Mouse (Mus musculus) liver, embryonic 15.5 days (tissue): ENCODE data around the gene Ptprq. TPM values are rescaled to one million over a fixed set of nuclear protein-coding genes. Genes with fewer than 3 reads are reported as not detected.

Source experiments
- ATAC-seq: fragments of 200-750 bp; cut with Nextera tagmentation; 2 replicates; pipeline ENCODE4 v1.8.0; 2017; ENCODE audit warnings: moderate number of reproducible peaks, mild to moderate bottlenecking, moderate library complexity; ENCODE audit not compliant: insufficient read depth
- H3K27ac ChIP-seq: fragments of 300-500 bp; sonication (generic); replicated peaks from 2 replicates; pipeline ENCODE4 v1.5.1; 2015; ENCODE audit warnings: mild to moderate bottlenecking, inconsistent platforms
- H3K27me3 ChIP-seq: fragments of 300-500 bp; sonication (generic); 2 replicates; pipeline ENCODE4 v1.6.1; 2015; ENCODE audit warnings: mild to moderate bottlenecking, inconsistent platforms
- H3K36me3 ChIP-seq: fragments of 300-500 bp; sonication (generic); replicated peaks from 2 replicates; pipeline ENCODE4 v1.6.1; 2015; ENCODE audit warnings: moderate library complexity, mild to moderate bottlenecking, inconsistent platforms
- H3K4me1 ChIP-seq: fragments of 300-500 bp; sonication (generic); replicated peaks from 2 replicates; pipeline ENCODE4 v1.6.1; 2015; ENCODE audit warnings: inconsistent platforms
- H3K4me2 ChIP-seq: fragments of 300-500 bp; sonication (generic); 2 replicates; pipeline ENCODE4 v1.6.1; 2015; ENCODE audit warnings: moderate library complexity, mild to moderate bottlenecking, inconsistent platforms
- H3K4me3 ChIP-seq: fragments of 300-500 bp; sonication (generic); replicated peaks from 2 replicates; pipeline ENCODE4 v1.5.1; 2015; ENCODE audit warnings: mild to moderate bottlenecking, inconsistent platforms
- H3K9ac ChIP-seq: fragments of 300-500 bp; sonication (generic); 2 replicates; pipeline ENCODE4 v1.6.1; 2015; ENCODE audit warnings: moderate library complexity, mild to moderate bottlenecking, inconsistent platforms
- H3K9me3 ChIP-seq: fragments of 300-500 bp; sonication (generic); replicated peaks from 2 replicates; pipeline ENCODE4 v1.6.1; 2016; ENCODE audit warnings: inconsistent platforms
- WGBS: fragments of 180-500 bp; shearing (Covaris S2); methylation state at CpG from one replicate; pipeline ENCODE4 v1.1.7; 2015; ENCODE audit warnings: mixed read lengths; ENCODE audit not compliant: insufficient replicate concordance; 5-methylcytosine and 5-hydroxymethylcytosine counted together
- polyA plus RNA-seq: library from polyadenylated mRNA; unstranded; fragments of >200 nt; fragmentation: Nextera tagmentation; extraction: Ambion mirVana; gene quantifications from 2 replicates; pipeline ENCODE4 v1.2.1, GENCODE M21; 2015

Ptprq gene
- not detected in 2 replicates for polyA plus RNA-seq

- ATAC-seq: no peak
- no peaks in the 10 kb centered on the region for H3K27me3 ChIP-seq
- H3K27ac ChIP-seq: no peak within 1 kb of the TSS
- WGBS: 56% methylated on average over 1 of the region's 1 CpGs
- H3K4me3 ChIP-seq: no peak within 1 kb of the TSS
- H3K9me3 ChIP-seq: no peaks in the 10 kb centered on the region
- H3K4me2 ChIP-seq: no peak within 1 kb of the TSS
- H3K4me1 ChIP-seq: no peaks in the 10 kb centered on the region
- no peaks in the 10 kb centered on the region for H3K36me3 ChIP-seq
- no peak within 1 kb of the TSS for H3K9ac ChIP-seq
Observed at GRCm38 (mm10) chr10:107719806-107720205, at the start of gene Ptprq. Ptprq (minus strand) TSS chr10:107720051.

DNA sequence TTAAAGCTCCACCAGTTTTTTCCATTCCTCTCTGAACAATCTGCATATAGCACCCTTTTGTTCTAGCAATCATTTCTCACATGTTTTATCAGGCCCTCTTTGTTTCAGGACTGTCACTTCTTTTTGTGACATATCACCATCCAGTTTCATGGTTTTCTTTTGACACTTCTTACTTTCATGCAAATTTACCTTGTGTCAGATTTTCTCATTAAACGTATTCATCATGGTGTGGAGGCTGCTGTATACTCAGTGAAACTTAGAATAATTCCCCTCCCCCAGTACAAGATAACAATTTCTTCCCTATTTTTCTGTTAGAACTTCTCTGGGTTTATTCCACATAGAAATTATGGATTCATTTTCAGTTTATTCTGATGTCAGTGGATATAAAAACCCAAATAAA lies 39.8 kb upstream of the Ptprq start:
- H3K4me2 ChIP-seq: no peak overlapping the region
- no peaks in the 10 kb centered on the region for H3K9me3 ChIP-seq
- H3K27ac ChIP-seq: no peak overlapping the region
- WGBS: 45% methylated on average over 1 of the region's 1 CpGs
- no peaks in the 10 kb centered on the region for H3K36me3 ChIP-seq
- H3K9ac ChIP-seq: no peak overlapping the region
- H3K4me3 ChIP-seq: no peak overlapping the region
- H3K4me1 ChIP-seq: no peaks in the 10 kb centered on the region
- H3K27me3 ChIP-seq: no peaks in the 10 kb centered on the region
- no peak for ATAC-seq

DNA sequence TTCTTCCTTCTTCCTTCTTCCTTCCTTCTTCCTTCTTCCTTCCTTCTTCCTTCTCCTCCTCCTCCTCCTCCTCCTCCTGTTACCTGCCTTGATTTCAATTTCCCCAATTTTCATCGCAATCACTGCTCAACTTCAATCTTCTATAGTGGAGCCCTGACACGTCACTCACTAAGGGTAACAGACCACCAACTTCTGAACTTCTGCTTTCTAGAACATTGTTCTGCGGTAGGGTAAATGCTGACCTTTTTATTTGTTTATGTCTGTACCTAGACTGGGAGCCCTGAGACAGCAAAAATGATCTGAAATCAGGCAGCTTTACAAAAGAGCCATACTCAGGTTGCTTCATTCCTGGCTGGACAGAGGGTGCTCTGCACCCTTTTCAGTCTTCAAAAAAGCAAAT lies 33.6 kb upstream of the Ptprq start:
- H3K4me2 ChIP-seq: no peak overlapping the region
- 43% methylated on average over 3 of the region's 3 CpGs for WGBS
- H3K27ac ChIP-seq: no peak overlapping the region
- H3K36me3 ChIP-seq: no peaks in the 10 kb centered on the region
- no peak for ATAC-seq
- H3K4me3 ChIP-seq: no peak overlapping the region
- H3K4me1 ChIP-seq: no peaks in the 10 kb centered on the region
- no peaks in the 10 kb centered on the region for H3K9me3 ChIP-seq
- H3K9ac ChIP-seq: no peak overlapping the region
- H3K27me3 ChIP-seq: no peaks in the 10 kb centered on the region

DNA sequence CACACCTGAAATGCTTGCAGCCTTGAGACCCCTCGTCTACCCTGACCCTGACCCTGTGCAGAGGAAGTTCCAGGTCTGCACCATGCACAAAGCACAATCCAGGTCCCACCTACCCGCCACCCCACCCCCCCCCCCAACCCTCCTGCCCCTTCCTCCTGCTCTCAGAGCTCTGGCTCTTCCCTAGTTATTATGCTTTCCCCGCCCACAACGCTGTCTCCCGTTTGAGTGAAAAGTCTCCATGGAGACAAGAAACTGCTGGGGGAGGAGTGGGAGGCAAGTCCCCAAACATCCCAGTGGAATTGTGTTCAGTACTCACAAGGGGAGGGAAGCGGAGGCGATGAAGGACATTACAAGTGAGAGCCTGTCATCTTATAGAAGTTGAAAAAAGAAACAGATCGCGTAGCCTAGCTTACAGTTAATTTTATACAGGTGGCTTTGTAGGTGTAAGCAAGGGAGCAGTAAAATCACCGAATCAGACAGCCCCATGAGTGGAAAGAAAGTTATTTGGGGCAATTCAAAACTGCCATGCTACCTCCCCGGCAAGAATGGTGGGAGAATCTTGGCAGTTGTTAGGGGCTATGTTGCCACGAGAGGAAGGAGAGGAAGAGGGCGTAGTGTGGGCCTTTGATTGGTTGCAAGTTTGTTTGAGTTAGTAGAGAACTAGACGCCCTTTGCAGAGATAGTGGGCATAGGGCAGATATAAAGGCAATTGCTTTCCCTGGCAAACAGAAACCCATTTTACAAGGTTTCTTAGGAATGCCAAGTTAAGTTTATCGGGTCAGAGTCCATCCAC lies 32.7 kb upstream of the Ptprq start:
- Histone ChIP-seq H3K4me2 (no peak overlapping the region), H3K4me3 (no peak overlapping the region), H3K9ac (no peak overlapping the region), H3K36me3 (no peaks in the 10 kb centered on the region), H3K27me3 (no peaks in the 10 kb centered on the region), H3K27ac (no peak overlapping the region), H3K4me1 (no peaks in the 10 kb centered on the region), H3K9me3 (no peaks in the 10 kb centered on the region)
- 33% methylated on average over 15 of the region's 15 CpGs for WGBS
- ATAC-seq: no peak

GRCm38 (mm10) chr10:107751944-107752343 lies 32.1 kb upstream of the Ptprq start:
- 27% methylated on average over 6 of the region's 6 CpGs for WGBS
- no peak overlapping the region for H3K4me2 ChIP-seq

GRCm38 (mm10) chr10:107747566-107747965 lies 27.7 kb upstream of the Ptprq start:
- Histone ChIP-seq H3K4me2 (no peak overlapping the region), H3K27me3 (no peaks in the 10 kb centered on the region), H3K27ac (no peak overlapping the region), H3K4me3 (no peak overlapping the region), H3K4me1 (no peaks in the 10 kb centered on the region), H3K9ac (no peak overlapping the region), H3K36me3 (no peaks in the 10 kb centered on the region), H3K9me3 (no peaks in the 10 kb centered on the region)
- ATAC-seq: no peak
- WGBS: 15% methylated on average over 5 of the region's 5 CpGs

More at GRCm38 (mm10) chr10:107751944-107752343, 32.1 kb upstream of the Ptprq start:
- no peaks in the 10 kb centered on the region for H3K4me1 ChIP-seq
- H3K9me3 ChIP-seq: no peaks in the 10 kb centered on the region
- no peak overlapping the region for H3K9ac ChIP-seq
- ATAC-seq: no peak
- H3K4me3 ChIP-seq: no peak overlapping the region
- H3K36me3 ChIP-seq: no peaks in the 10 kb centered on the region
- H3K27ac ChIP-seq: no peak overlapping the region
- no peaks in the 10 kb centered on the region for H3K27me3 ChIP-seq

- no peaks in the 10 kb centered on the region for H3K9me3 ChIP-seq
- ATAC-seq: no peak
- H3K9ac ChIP-seq: no peak overlapping the region
- H3K4me3 ChIP-seq: no peak overlapping the region
- WGBS: 20% methylated on average over 9 of the region's 9 CpGs
- H3K27me3 ChIP-seq: no peaks in the 10 kb centered on the region
- H3K4me2 ChIP-seq: no peak overlapping the region
- no peak overlapping the region for H3K27ac ChIP-seq
- no peaks in the 10 kb centered on the region for H3K36me3 ChIP-seq
- H3K4me1 ChIP-seq: no peaks in the 10 kb centered on the region
Observed at GRCm38 (mm10) chr10:107746717-107747116, 26.9 kb upstream of the Ptprq start.

GRCm38 (mm10) chr10:107739815-107740214 lies 20.0 kb upstream of the Ptprq start:
- Histone ChIP-seq H3K9ac (no peak overlapping the region), H3K27ac (no peak overlapping the region), H3K9me3 (no peaks in the 10 kb centered on the region), H3K36me3 (no peaks in the 10 kb centered on the region), H3K4me2 (no peak overlapping the region), H3K4me1 (no peaks in the 10 kb centered on the region), H3K4me3 (no peak overlapping the region), H3K27me3 (no peaks in the 10 kb centered on the region)
- ATAC-seq: no peak
- 66% methylated on average over 5 of the region's 5 CpGs for WGBS

DNA sequence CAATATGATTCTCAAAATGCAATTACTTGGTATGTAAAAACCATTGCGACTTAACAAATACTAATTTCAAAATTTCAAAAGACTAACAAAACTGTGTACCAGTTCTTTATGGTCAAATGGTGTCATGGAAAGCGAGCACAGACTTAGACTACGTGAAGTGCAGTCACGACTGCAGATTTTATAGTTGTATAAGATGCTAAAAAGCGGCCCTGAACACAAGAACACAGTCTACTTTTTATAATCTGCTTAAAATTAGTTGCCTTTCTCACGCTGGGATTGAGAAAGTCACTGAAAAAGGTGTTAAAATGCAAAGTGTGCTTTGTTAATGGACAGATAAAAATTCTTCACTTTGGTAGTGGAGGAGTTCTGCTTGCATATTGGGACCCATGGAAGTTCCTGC lies 17.9 kb upstream of the Ptprq start:
- no peaks in the 10 kb centered on the region for H3K36me3 ChIP-seq

GRCm38 (mm10) chr10:107735448-107735847 lies 15.6 kb upstream of the Ptprq start:
- no peak overlapping the region for H3K27ac ChIP-seq
- no peaks in the 10 kb centered on the region for H3K9me3 ChIP-seq
- no peak for ATAC-seq
- H3K4me1 ChIP-seq: no peaks in the 10 kb centered on the region
- 68% methylated on average over 7 of the region's 7 CpGs for WGBS
- H3K9ac ChIP-seq: no peak overlapping the region
- H3K4me2 ChIP-seq: no peak overlapping the region
- H3K4me3 ChIP-seq: no peak overlapping the region
- H3K27me3 ChIP-seq: no peaks in the 10 kb centered on the region
- no peaks in the 10 kb centered on the region for H3K36me3 ChIP-seq

More for the DNA sequence above, 17.9 kb upstream of the Ptprq start:
- WGBS: 59% methylated on average over 6 of the region's 6 CpGs
- no peak overlapping the region for H3K4me2 ChIP-seq
- H3K4me3 ChIP-seq: no peak overlapping the region
- ATAC-seq: no peak
- no peak overlapping the region for H3K27ac ChIP-seq
- no peaks in the 10 kb centered on the region for H3K9me3 ChIP-seq
- no peaks in the 10 kb centered on the region for H3K27me3 ChIP-seq
- no peak overlapping the region for H3K9ac ChIP-seq
- no peaks in the 10 kb centered on the region for H3K4me1 ChIP-seq

DNA sequence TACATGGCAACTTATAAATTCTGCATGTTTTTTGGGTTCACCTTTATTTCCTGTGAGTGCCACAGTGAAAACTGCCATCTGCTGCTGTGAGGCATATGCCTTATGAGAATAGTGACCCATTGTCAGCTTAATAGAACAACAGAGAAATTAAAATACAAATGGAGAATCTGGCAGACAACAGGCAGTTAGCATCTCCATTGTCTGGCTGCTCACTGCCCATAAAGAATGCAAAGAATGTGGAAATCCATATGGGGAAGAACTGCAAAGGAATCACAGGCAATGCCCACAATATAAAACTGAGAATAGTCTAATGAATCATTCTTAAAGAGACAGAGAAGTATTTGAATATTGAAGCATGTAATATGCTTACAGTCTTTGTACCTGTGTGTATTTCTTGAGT lies 14.5 kb upstream of the Ptprq start:
- Histone ChIP-seq H3K27me3 (no peaks in the 10 kb centered on the region), H3K4me1 (no peaks in the 10 kb centered on the region), H3K9me3 (no peaks in the 10 kb centered on the region), H3K4me3 (no peak overlapping the region), H3K36me3 (no peaks in the 10 kb centered on the region), H3K4me2 (no peak overlapping the region), H3K9ac (no peak overlapping the region), H3K27ac (no peak overlapping the region)
- ATAC-seq: no peak

DNA sequence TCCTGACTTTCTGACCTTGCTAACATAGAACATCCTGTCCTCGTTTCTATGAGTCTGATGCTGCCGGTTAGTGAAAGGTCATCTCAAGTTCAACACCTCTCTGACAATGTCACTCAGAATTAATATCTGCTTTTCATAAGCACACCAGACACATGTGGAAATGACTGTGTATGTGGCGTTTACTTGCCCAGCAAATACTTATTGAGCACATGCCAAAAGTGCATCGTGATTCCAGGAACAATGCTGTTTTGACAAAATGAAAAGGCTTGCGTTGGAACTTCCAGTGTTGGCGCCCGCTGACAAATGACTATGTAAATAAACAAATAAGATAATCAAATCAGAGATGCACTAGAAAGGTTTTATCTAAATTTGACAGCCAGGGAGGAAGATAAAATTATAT lies 5.8 kb upstream of the Ptprq start:
- H3K36me3 ChIP-seq: no peaks in the 10 kb centered on the region
- no peaks in the 10 kb centered on the region for H3K27me3 ChIP-seq
- H3K4me3 ChIP-seq: no peak overlapping the region
- WGBS: 48% methylated on average over 7 of the region's 7 CpGs
- no peak overlapping the region for H3K9ac ChIP-seq
- no peaks in the 10 kb centered on the region for H3K9me3 ChIP-seq
- ATAC-seq: no peak
- no peak overlapping the region for H3K4me2 ChIP-seq
- no peaks in the 10 kb centered on the region for H3K4me1 ChIP-seq
- H3K27ac ChIP-seq: no peak overlapping the region
